Mouse (Mus musculus) brown adipose tissue, adult 24 weeks (tissue): ENCODE data around the gene Tcf20. TPM values are rescaled to one million over a fixed set of nuclear protein-coding genes. Genes with fewer than 3 reads are reported as not detected.
"Not testable (repeated sequence)": the region's sequence is repeated elsewhere in the genome, so short reads cannot be mapped to it uniquely, and the experiment has no call there.

Experiments used
- H3K27ac ChIP-seq: fragments of 200-500 bp; replicated peaks from 2 replicates; pipeline ENCODE4 v1.5.1; 2012; ENCODE audit warnings: low read depth, mild to moderate bottlenecking, low read length
- H3K4me1 ChIP-seq: fragments of 200-500 bp; 2 replicates; pipeline ENCODE4 v1.6.1; 2012; ENCODE audit warnings: low read length, mixed read lengths; ENCODE audit not compliant: control insufficient read depth, insufficient read depth, insufficient read length
- H3K4me3 ChIP-seq: fragments of 200-500 bp; 2 replicates; pipeline ENCODE4 v1.5.1; 2012; ENCODE audit warnings: low read depth, mild to moderate bottlenecking, low read length, moderate library complexity; ENCODE audit not compliant: insufficient read depth
- polyA plus RNA-seq: library from polyadenylated mRNA; stranded (reverse); fragments of >200 nt; gene quantifications from 2 replicates; pipeline ENCODE4 v1.2.4, GENCODE M21; 2012; ENCODE audit not compliant: missing spikeins, insufficient read depth, insufficient read length

The Tcf20 gene
- polyA plus RNA-seq, 1 experiment, result 18.2 TPM

DNA sequence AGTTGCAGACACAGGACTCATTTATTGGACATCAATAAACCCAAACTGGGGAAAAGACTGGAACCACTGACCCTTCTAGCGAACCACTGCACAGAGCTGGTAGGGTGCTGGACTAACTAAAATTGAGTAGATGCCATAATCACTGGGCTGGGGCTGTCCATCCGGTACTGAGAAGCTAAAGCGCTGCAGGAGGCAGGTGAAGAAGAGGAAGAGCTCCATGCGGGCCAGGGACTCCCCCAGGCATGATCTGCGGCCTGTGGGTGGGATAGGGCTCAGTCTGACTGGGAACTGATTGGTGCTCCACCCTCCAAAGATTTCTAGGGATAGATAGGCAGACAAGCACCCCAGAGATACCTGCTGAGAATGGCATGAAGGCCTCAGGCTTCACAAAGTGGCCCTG, 209.8 kb downstream of the Tcf20 start:
- not testable (repeated sequence) for H3K4me3 ChIP-seq, H3K4me1 ChIP-seq, H3K27ac ChIP-seq

DNA sequence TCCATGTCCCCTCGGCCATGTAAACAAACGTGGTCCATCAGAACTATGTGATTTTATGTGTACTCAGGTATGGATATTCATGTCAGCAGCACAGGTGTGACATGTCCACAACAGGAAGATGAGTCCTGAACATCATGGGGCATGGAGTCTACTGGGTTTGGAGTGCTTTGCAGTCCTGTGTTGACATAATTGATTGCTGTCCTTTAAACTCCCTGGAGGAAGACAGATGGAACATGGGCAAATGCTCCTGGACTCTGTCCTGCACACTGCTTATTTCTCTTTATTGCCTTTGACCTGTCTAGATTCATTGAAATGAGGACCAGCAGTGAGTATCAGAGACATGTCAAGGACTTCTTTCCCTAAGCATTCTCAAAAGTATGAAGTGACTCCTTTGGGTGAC, 221.7 kb downstream of the Tcf20 start:
- H3K4me3 ChIP-seq, result no peak overlapping the region
- H3K27ac ChIP-seq, result no peak overlapping the region
- no peaks in the 10 kb centered on the region for H3K4me1 ChIP-seq

DNA sequence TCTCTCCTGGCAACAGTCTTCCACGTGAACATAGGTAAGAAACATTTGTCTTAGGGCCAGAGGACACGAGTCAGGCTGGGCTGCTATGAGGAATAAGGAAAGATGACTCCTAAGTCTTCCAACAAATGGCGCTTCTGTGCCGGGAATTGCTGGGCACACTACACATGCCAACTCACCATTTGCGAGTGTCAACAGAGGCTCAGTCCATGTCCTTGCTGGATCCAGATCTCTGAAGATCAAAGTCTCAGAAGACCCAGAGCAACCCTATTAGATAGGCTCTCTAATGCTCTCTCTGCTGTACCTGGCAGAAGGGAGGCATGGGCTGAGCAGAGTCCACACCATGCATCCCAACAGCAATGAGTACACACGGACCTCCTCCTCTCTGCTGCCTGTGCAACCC, 222.8 kb downstream of the Tcf20 start:
- Histone ChIP-seq H3K4me1 (no peaks in the 10 kb centered on the region), H3K4me3 (no peak overlapping the region), H3K27ac (no peak overlapping the region)

DNA sequence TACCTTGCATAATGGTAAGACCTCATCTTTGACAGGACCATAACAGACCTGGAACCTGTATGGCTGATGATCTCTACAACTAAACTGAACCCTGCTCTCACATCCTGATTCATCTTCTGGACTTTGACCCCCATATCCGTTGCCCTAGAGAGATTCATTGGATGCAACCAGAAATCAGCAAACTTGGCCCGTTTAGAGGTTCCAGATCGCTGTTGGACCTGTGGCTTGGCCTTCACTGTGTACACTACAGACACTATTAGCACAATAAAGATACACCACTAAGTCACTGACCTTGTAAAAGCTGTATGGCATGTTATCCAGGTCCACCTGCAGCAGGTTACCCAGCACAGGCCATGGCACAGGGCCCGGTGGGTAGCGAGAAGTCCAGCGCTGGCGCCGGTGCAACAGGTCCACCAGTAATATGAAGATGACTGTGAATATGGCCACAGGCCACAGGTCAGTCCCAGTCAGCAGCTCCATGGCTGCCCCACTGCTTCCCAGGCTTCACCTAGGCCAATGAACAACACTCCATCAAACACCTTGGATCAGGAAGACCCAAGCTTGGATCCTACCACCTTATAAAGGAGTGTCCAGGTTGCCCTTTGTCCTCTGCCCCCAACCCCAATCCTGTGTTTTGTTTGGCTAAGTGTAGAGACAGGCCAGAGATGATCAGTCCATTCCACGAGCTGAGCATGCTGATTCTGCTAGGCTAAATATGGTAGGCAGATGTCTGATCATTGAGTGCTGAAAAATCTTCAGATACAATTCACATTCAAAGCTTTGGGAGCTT, 223.8 kb downstream of the Tcf20 start, which contains the start of gene Cyp2d40:
TSS of gene Cyp2d40 (minus strand) at position 553 of the 790 bp plus-strand sequence.
- Histone ChIP-seq H3K4me3 (no peak within 1 kb of the TSS), H3K4me1 (no peaks in the 10 kb centered on the region), H3K27ac (no peak within 1 kb of the TSS)

Other genes with a start within 250 kb of the Tcf20 start
- not detected in 2 replicates for gene Cyp2d40, start 223.7 kb downstream of the Tcf20 start, polyA plus RNA-seq
- not detected in 2 replicates for gene Cyp2d26, start 193.6 kb downstream of the Tcf20 start, polyA plus RNA-seq
- 1.9 and 2.1 TPM in 2 replicates for gene Nfam1, start 45.4 kb upstream of the Tcf20 start, polyA plus RNA-seq
- gene Serhl, start 101.6 kb upstream of the Tcf20 start, polyA plus RNA-seq, result 64.9 and 91.7 TPM in 2 replicates
- 14.4 and 18.3 TPM in 2 replicates for gene Rrp7a, start 134.9 kb upstream of the Tcf20 start, polyA plus RNA-seq
- 14.0 and 18.5 TPM in 2 replicates for gene Poldip3, start 161.5 kb upstream of the Tcf20 start, polyA plus RNA-seq
- 84.4 and 166 TPM in 2 replicates for gene Cyb5r3, start 184.7 kb upstream of the Tcf20 start, polyA plus RNA-seq